Mouse (Mus musculus) 3134 (cell line): ENCODE data around the gene Dennd1b.

Experiments
- DNase-seq: peaks from one replicate; pipeline ENCODE4 v3.0.0-alpha.2; 2011; ENCODE audit warnings: low spot score; ENCODE audit not compliant: insufficient read length; ENCODE audit errors: extremely low read depth

Gene Dennd1b

DNA sequence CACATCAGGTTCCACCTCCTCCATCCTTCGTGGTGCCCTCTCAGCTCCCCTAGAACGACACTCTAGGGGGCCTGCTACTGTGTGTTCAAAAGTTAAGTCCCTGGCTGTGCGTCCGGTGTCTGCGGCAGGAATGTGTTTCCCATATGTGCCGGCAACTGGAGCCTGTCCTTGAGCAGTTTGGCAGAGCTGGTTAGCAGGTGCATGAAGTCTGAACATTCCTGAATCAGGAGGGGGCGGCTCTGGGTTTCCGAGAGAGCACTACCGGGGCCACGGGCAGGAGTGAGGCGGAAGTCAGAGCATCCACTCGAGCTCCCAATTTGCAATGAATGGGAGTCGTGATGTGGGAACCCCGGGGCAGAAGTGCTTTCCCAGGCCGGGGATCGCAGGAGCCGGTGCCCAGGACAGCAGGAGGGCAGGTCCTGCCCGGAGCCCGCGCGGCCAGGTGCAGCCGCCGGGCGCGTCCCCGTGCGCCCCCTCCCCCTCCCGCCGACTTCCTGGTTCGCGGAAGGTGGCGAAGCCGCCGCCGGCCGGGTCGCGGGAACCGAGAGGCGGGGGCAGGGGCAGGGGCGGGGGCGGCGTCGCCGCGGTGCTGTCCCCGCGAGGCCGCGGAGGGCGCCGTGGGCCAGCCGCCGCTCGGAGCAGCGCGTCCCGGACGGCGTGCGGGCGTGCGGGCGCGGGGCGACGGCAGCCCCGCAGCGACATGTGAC is at the start of gene Dennd1b:
TSS of gene Dennd1b (plus strand) at position 275 of the 707 bp plus-strand sequence.
- peak; percentile 83 for DNase-seq

DNA sequence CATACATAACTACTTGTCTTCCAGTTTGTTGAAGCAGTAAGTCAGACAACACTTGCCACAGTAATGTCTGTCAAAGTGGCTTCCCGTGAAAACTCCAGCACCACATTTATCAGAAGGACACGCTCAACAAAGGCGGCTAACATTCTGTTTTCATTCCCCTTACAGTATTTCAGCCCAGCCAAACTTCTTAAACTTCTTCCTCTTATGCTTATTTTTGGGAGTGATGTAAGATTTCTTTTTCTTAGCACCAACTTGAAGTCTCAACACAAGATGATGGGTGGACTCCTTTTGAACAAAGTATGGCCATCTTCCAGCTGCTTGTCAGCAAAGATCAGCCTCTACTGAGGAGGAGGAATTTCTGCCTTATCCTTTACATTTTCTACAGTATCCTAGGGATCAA is 47.6 kb upstream of the Dennd1b start:
- no peak for DNase-seq

DNA sequence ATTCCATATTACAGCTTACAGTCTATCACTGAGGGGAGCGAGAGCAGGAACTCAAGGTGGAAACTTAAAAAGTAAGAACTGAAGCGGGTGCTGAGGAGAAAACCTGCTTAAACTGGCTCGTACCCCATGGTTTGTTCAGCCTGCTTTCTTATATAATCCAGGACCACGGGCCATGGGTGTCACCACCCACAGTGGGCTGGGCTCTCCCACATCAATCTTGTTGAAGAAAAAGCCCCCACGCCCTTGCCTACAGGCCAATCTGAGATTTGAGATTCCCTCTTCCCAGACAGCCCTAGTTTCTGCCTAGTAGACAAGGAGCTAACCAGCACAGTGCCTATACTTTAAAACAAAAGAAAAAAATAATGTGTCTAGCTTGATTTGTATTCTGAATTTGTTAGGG is 43.6 kb upstream of the Dennd1b start:
- no peak for DNase-seq

DNA sequence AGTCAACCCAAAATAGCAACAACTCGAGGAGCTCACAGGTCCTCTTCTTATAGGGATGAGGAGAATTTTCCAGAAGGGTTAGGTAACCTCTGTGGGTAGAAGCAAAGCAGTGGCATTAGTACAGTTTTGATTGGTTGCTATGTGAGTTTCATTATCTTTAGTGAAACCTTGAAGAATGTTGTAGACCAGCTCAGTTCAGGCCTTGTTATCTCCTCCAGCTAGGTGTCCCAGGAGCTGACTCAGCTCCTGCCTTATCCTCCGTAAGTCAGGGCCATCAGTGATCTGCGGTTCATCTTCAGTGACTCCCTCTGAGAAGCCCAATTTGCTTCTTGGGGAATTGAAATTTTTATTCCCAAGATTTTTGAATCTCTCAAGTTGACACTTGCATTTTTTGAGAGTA is 43.2 kb upstream of the Dennd1b start:
- DNase-seq, result no peak

DNA sequence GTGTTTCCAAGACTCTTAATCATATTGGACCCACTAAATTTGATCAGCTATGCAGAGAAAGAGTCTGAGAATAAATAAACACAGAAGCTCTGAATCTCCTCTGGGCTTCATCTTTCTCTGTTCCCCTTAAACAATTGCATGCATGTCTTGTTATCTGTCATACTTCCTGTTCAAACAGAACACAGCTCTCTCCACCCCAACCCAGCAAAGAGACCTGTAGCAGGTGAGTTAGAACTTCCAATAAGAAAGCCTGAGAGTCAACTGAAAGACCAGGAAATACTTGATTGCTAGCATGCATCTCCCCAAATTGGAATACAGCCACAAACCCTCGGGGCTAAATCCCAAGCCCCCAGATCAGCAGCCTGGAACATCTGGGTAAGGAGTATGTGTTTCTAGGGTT is 42.4 kb upstream of the Dennd1b start:
- no peak for DNase-seq

DNA sequence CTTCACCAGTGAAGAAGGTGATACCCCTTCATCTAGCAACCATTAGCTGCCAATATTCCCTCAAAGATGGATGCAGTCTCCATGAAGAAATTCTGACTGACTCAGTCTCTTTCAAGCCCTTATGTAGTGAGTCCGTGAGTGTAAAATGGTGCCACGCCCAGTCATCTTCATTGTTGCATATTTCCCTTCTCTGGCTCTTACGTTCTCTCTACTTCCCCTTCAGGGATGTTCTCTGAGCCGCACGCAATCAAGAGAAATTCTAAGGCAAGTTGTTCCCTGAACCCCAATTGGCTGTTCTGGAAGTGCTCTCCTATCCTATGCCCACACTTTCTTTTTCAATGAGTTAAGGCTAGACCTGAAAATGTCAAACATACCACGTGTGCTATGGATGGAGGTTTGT is 40.3 kb upstream of the Dennd1b start:
- no peak for DNase-seq

DNA sequence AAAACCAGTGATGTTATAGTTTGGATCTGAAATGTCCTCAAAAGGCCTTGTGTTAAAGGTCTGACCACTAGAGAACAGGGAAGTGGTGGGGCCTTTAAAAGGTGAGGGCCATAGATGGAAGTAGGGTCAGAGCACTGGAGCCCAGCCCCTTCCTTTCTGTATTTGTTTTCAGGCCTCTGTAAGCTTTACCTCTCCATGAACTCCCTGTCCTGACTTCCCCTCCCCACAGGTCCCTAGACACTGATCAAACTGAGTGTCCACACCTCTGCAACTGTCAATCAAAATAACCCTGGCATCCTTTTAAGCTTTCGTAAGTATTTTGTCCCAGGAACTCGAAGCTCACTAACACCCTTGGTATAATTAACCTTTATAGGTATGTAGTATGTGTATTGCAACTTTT is 39.0 kb upstream of the Dennd1b start:
- DNase-seq, result no peak

DNA sequence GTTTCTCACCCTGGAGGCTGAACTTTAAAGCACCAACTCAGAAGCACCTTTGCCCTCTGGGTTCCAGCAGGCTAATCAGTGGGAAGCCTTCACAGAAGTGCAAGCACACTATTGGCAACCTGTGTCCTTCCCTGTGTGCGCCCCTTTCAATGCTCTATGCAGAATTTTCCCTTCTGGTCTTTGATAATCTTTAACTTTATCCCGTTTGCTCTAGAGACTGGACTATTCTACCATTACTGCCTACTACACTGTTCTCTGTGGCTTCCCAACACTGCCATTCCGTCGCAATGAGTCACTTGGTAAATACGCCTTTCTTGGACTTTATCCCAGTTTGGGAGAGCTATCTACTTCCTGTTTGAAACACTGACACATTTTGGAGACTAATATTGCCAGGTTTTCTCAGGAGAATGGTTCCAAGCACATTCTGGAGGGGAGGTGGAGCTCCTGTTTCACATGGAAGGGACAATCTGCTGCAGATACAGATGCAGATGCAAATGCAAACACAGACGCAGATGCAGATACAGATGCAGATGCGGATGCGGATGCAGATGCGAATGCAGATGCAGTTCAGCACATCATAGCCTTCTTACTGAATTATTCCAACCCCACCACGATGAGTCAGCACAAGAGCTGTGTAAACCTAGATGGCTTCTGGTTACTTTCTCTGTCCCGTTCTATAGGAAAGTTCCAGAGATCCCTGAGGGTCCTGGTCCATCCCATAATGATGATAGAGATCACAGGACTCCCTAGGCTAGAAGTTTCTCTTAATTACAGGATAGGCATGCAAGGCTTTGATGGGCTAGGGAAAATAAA is 34.4 kb upstream of the Dennd1b start:
- peak; percentile 85 for DNase-seq

DNA sequence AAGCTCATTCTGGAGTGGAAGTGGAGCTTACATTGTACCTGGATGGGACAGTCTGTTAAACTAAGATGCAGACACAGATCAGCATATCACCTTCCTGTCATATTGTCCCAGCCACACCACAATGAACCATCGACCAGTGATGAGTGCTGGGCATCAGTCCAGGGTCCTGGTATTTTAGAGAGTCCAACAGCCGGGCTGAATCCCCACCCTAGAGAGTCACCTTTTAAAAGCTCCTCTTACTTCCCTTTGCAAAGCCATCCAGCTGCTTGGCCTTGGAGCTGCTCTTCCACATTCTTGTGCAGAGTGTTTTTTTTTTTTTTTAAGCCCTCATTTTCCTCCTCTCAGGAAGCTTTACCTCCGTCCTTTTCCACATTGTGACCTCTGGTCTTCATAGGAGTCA is 33.2 kb upstream of the Dennd1b start:
- DNase-seq, result peak; percentile 39

DNA sequence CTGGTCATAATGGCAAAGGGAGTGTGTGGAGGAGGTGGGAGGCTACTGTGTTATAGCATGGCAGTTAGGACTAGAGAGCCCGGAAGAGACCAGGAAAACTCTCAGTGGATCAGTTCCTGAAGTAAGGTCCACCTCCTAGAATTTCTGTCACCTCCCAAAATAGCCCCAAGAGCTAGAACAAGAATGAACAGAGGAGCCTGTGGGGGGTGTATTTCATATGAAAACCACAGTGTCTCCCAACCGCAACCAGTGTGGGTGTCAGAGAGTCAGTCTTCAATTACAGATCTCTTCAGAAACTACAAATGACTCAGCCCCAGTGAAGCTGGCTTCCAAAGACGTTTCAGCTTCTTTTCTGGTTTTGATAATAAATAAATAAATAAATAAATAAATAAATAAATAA is 32.4 kb upstream of the Dennd1b start:
- peak; percentile 76 for DNase-seq

DNA sequence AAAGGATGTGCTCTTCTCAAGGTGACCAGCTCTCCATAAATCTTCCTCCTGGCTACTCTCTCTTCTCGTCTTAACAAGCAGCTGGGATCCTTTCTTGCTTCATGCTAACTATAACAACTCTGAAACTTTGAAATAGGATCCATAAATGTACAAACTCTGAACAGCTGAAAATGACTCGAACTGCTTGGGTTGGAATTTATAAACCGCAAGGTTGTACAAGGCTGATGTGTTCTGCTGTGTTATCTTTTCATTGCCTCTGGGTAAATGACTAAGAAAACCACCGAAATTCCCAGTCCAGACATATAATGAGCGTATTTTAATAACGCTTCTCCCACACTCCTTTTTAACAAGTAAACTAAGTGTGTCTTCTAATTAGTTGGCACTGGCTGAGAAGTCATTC is 27.1 kb upstream of the Dennd1b start:
- DNase-seq, result peak; percentile 65

DNA sequence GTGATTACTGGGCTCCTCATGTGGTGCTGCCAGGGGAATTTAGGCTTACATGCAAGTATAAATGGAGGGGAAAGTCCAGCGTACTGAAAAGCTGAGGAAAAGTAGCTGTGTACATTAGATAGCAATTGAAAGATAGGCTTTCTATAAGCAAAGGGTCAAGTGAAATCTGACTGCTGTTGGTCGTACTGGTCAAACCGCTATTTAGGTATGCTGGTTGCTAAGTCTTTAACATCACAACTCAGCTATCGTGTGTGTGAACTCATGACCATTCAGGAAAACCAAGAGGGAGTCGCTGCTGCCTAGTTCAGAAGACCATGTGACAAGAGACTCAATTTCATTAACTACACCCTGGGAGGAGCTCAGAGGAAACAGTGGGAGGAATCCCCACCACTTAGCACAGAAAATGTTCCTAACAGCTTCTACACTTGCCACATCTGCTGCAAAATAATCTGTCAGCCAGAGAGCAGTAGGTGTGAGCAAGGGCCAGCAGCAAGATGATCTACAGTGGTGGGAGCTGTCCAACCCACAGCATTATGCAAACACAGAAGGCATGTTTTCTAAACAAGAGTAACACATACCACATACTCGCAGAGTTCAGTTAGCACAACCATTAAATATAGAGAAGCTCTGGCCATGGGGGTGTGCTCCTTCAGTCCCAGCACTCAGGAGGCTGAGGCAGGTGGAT is 25.4 kb upstream of the Dennd1b start:
- no peak for DNase-seq

DNA sequence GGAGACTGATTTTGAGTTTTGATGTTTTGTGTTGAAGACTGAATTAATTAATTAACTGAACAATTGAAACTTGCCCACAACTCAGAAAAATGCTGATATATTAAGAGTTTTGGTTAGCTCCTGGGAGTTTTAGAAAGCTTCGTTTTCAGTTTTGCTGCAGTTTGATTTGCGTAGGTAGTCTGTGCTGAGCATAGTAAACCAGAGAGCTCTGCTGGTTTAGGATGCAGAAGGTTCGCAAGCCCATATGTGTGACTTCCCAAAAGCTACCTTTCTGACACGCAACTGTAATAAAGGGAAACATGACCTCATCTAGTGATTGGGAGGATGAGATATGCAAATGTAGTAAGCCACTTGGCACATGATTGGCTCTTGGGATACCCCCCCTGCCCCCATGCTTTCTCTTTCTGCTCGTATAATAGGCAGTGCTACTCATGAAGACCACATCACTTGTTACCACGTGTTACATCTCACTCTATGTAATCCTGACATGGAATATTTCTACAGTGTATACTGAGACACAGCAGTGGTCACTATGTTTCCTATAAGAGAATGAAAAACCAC is 23.6 kb upstream of the Dennd1b start:
- no peak for DNase-seq

DNA sequence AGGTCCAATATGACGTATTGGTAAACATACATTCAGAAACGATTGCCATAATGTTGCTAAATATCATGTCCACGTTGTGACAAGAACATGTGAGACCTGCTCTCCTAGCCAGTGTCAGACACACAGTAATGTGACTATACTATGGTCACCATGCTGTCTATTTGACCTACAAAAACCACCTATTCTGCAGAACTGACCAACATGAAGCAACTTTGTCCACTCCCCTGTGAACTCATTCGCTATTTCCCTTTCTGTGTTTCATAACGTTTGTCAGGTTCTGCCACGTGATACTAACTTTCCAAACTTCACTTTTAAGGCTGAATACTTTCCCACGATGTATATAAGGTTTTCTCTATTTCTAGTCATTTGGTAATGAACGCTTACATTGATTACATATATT is 22.8 kb upstream of the Dennd1b start:
- no peak for DNase-seq

DNA sequence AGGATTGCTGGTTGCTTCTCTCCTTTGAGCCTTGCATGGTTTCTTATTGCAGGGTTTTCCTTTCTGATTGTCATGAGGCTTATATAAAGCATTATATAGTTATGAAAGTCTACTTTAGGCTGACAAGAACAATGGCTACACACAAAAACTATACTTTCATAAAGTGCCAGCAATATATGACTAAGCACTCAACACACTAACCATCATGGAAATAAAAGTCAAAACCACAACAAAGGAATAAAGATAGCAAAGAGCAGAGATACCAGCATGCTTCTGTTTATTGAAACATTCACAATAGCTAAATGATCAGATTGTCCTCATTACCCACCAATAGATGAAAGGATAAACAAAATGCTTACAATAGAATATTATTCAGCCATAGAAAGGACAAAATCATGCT is 11.1 kb upstream of the Dennd1b start:
- DNase-seq, result no peak

DNA sequence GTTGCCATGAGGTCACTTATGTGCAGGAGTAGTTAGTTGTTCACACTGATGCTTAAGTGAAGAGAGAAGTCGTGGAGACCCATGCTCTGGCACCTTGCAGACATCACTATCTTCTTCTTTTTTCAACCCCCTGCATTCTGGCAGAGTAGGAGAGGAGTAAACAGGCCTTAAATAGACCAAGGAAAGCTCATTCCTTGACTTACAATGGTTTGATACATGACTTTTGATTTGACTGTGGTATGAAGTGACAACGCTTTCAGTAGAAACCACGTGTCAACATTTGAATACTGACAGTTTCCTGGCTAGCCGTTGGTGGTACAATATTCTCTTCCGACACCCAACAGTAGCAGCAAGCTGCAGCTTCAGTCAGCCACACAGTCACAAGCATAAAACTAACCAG is 8.3 kb upstream of the Dennd1b start:
- no peak for DNase-seq

DNA sequence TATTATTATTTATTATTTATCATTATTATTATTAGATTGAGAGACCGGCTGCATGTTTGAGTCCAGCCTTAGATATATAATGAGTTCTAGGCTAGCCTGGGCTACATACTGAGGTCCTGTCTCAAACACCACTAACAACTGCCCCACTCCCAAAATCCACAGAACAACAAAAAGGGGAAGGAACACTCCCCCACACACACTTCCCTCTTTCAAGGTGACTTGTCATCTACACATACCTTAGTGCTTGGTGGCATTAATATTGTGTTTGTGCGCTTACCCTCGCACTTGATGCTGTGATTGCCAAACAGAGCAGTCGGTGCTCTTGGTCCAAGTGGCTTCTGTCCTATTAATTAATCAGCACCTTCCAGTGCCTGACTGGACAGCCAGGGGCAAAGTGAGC is 7.8 kb upstream of the Dennd1b start:
- no peak for DNase-seq

DNA sequence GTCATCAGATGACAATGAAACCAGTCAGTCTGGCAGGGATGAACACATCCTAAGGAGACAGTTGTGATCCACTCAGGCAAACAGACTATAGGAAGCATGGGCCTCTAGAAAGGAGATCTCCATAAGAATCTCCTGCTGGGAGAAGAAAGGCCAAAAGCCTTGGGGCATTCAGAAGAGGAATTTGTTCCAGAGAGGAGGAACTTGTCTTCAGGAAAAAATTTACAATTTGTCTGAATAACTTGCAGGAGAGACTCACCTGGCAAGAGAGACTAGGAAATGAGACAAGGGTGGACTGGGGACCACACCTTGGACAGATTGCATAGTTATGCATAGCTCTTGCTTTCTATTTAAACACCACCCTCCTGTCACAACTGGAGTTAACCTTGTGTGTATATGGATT is 6.7 kb upstream of the Dennd1b start:
- DNase-seq, result no peak

DNA sequence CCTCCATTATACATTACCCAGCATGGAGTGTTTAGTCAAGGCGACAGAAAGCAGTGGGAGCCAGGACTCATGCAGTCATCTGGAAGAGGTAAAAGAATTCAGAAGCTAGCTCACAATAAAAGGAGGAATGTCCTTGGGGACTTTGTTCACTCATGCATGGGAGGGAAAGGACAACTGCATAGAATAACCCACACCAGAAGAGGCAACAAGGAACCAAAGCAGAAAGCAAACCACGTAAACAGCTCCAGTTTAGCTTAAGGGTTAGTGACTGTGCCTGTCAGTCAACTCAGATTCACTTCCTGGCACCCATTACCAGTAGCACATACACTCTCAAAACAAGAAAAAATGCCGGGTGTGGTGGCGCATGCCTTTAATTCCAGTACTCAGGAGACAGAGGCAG is 6.1 kb upstream of the Dennd1b start:
- DNase-seq, result no peak

DNA sequence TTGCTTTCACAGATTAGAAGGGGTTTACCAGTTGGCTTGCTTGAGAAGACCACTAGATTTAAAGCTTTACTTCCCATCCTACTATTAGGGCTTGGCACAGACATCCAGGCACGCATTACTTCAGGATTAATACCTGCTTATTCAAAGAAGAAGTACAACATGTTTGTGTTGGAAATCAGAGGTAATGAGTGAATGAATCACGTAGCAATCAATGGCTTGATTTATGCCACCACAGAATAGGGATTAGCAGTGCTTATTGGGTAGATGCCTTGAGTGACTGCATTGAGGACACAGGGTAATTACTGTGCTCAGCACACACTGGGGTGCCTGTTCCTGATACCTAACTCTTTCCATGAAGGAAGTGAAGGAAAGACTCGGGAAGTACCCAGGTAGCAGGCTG is 4.4 kb upstream of the Dennd1b start:
- DNase-seq, result no peak

DNA sequence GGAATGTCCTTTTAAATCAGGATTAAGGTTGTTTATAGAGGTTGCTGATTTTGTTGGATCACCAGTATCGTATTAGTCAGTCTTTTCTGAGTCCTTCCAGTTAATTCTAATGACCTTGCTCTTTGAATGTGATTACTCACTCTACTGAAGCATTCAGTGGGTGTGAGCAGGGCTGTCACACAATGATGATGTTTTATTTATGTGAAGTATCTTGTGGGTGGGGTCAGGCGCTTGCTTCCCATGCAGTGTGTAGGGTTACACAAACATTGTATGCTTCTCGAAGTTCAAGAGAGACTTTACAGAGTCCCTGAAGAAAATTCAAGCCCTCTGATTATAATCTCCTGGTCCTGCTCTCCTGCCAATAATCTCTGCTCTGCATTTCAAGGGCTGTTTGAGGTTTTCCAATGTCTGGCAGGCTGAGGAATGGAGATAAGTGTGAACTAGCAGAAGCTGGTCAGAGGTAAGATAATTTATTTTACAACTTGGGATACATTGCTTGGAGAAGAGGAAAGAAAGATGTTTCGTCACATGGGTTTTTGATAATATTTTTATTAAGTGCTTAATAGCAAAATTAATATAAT is 3.2 kb upstream of the Dennd1b start:
- DNase-seq, result no peak
